Mouse (Mus musculus) MEL-GATA-1-ER (cell line): ENCODE results near the gene Rassf6.
"Not testable (repeated sequence)": the region's sequence is repeated elsewhere in the genome, so short reads cannot be mapped to it uniquely, and the experiment has no call there.

Source experiments
- DNase-seq: peaks from one replicate; pipeline ENCODE4 v3.0.0-alpha.2; 2012; ENCODE audit warnings: low read depth; ENCODE audit errors: extremely low read depth

The Rassf6 gene

DNA sequence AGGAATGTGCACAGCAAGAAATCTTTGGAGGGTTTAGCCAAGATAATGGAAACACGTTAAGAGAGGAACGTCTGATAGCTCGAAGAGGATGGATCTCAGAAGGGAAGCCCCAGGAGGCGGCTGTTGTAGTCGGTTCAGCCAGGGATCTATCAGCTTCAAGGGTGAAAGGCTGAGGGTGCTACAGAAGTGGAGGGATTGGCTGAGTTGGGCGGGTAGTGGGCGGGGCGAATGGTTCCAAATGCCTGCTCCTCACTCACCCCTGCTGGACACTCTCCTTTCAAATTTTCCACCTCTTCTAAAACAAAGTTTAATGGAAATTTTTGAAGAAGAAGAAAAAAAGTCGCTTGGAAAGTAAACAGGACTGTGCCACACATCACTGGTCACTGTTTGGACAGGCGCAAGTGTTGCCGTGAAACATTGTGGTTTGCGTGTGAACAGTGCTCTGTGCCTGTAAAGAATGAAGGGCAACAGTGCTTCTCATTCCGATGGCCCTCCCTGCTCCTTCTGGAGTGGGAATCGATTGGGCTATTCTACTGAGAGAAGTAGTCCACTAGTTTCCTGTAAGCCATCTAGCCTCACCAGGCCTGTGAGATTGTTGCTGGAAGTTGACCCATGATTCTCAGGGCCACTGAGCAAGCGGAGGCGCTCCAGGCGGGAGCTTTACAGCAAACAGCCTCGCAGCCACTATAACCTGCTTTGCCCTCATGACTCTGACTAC lies 15.6 kb downstream of the Rassf6 start:
- DNase-seq, result no peak

DNA sequence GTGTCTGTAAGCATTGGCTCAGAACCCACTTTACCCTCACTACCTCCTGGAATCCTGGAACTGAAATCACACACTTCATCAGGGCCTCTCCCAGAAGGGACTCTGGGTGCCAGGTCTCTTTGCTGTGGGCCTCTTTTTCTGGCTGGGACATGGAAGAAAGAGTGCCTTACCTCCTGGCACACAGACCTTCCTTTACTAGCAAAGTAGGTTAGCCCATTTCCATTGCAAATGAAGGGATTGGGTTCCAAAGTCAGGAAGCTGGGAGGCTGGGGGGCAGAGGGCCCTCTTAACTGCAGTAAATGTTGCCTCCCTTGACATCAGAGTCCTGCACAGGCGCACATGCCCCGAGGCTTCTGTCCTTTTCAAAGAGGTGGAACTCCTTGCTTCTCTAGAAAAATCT lies 17.2 kb downstream of the Rassf6 start:
- no peak for DNase-seq

DNA sequence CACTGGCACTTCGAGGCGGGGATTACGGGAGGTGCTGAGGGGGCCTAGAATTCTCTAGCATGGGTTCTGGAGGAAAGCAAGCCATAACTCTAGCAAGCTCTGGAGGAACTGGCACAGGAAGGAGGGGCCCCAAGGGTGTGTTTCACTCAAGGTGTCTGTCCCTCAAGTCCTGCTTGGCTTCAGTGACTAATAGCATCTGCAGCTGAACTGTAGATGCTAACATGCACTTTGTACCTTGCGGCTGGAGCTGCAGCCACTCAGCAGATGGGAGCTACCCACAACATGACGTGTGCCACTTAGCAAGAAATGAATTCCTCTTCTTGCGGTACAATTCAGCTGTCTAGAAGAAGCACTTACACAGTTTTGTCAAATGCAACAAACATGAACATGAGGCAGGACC lies 18.7 kb downstream of the Rassf6 start:
- DNase-seq, result no peak

GRCm38 (mm10) chr5:90621316-90621715 lies 19.1 kb downstream of the Rassf6 start:
- DNase-seq, result no peak

GRCm38 (mm10) chr5:90617859-90618258 lies 22.6 kb downstream of the Rassf6 start:
- no peak for DNase-seq

DNA sequence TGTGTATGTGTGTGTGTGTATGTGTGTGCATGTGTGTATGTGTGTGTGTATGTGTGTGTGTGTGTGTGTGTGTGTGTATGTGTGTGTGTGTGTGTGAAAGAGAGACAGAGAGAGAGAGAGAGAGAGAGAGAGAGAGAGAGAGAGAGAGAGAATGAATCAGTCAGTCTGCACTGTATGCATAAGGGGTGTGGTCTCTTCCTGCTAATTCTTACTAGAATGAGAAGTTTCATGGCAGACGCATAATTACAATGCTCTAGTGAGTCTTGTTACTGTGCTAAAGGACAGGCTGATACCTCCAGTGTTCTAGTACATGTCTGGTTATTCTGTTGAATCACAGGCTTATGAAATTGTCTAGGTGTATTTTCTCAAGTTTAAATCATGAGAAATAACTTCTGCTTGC lies 27.7 kb downstream of the Rassf6 start:
- DNase-seq, result not testable (repeated sequence)

DNA sequence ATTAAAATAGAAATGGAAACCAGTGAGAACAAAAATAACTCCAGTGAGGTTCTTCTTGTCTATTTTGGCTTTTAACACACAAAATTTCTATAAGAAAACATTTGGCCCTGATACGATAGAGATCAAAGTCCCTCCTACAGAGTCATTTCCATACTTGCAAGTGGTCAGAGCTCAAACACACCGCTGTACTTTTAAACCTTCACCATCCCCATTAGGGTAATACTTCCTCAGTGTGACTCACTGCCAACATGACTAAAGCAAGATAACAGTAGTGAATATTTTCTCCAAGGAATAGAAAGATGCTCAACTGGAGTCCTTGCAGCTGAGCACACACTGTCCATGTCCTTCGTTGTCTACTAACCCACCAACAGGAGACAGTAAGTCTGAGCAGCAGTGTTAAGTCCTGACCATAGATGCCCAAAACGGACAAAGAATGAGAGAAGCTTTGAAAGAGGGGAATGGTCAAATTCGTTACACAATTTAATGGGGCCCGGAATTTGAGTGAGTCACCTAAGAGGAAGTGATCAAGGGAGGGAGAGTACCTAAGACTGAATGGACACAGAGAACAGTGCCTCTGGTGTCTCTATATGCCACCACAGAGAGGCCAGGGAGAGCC lies 28.4 kb downstream of the Rassf6 start:
- no peak for DNase-seq

DNA sequence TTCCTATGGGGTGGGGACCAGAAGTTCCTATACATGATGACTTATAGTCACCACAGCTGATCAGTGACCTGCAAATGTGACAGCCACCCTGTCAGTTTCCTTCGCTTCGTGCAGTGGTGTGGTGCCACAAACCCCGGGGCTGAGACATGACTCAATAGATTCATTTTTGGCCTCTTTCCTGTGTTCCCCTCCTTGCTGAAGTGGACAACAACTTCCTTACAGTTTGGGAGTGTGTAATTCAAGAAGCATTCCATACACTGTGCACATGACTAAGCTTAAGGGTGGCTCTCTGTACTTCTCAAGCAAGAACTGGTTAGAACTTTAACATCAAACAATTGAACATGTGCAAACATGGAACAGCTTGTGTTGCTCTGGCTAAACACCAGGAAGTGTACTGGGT lies 29.1 kb downstream of the Rassf6 start:
- no peak for DNase-seq

DNA sequence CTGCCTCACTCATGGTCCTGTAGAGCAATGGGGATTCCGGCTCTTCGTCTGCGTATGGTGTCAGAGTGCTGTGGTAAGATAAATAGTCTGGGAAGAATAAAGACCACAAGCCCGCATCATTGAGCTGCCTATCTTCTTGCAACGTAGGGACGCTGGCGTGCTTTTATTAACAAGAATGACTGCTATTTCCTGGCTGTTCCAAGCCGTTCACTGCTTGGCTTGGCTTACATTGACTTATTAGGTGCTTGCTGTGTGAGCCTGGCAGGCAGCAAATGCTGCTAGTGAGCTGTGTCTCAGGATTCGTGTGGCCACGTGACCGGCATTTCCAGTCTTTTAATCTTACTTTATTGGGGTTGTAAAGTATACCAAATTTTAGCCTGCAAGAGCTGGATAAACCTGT lies 31.6 kb downstream of the Rassf6 start:
- no peak for DNase-seq

- DNase-seq, result no peak
These were observed 37.0 kb downstream of the Rassf6 start for GRCm38 (mm10) chr5:90603407-90603923.

DNA sequence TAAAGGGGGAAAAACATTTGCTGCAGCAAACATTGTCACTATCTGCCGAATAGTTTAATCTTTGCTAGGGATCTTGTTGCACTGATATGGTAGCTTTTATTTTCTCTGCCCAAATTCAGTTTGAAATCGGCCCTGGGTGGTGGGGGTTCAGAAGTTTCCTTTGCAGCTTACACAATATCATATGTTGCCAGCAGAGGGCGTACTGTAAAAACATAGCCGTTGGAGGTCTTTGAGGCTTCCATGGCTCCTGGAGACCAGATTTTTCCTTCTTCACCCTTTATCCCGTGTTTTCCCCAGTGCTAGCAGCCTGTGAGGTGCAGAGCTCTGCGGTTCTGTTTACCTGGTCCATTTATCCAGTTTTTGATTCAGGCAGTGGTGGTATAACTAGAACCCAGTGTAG lies 39.0 kb downstream of the Rassf6 start:
- DNase-seq, result no peak

- peak; percentile 80 for DNase-seq
These were observed 44.3 kb downstream of the Rassf6 start for GRCm38 (mm10) chr5:90596155-90596554.

DNA sequence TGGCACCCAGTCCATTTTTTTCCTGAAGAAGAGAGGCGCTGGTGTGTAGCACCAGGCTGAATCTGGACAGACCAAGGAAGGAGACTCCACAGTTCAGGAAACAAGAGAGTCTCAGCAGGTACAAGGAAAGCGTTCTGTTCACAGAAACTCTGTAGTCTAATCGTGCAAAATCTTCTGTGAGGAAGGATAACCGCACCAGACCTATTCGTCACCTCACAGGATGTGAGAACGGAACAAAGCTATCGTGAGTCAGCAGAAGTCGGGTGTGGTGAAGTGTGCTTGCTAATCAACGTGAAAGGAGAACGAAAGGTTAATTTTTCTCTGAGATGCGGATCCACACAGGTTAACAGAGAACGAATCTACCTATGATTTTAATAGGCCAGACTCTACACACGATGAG lies 45.5 kb downstream of the Rassf6 start:
- peak; percentile 88 for DNase-seq

- DNase-seq, result no peak
These were observed 48.5 kb downstream of the Rassf6 start for GRCm38 (mm10) chr5:90591936-90592335.

GRCm38 (mm10) chr5:90590676-90591075 lies 49.8 kb downstream of the Rassf6 start:
- no peak for DNase-seq

DNA sequence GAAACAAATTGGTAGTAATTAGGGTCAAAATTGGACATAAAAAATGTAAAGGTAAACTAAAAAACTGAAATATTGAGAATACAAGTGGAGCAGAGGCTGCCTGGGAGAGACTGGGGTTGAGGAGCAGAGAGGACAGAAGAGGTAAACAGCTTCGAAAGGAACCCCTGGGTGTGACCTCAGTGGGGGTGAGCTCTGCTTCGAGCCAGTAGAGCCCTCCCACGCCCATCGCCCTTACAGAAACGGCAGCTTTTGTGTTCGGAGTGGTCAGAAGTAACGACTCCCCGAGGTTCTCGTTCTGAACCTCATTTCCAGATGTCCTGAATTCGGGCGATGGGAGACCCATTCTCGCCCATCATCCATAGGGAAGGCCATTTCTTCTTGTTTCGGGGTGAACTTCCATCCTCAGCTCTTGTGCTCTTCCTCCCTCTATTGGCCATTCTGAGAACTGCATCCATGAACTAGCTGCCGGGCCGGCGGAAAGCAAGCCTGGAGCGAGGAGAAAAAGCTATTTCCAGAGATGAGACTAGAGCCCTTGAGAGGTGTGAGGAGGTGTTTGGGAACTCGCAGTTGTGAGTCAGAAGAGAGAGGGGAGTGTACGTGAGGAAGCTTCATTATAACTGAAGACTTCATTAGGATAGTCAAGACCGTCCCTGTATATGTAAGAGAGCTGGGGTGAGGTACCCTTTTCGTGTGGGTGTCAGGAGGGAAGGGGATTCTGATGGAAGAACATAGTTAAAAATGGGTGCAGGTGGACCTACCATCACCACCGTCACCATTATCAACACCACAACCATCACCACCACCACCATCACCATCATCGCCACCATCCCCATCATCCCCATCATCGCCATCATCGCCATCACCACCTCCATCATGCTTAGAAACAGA lies 51.5 kb downstream of the Rassf6 start:
- DNase-seq, result no peak

GRCm38 (mm10) chr5:90588104-90588503 lies 52.4 kb downstream of the Rassf6 start:
- no peak for DNase-seq

DNA sequence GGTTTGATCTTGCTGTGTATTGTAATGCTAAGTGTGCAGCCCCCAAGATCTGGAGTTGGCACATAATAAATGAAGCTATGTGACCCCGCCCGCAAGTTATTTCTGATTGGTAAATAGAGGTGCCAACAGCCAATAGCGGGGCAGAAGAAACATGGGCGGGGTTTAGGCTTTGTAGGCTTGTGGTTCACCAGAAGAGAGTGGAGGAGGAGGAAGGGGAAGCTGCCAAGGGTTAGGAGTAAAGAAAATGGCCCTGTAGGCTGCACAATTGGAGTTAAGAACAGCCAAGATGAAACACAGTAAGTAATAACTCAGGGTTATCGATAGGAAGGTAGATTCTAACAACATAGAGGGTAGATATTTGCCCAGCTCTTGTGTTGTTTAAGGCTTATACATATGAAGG lies 53.9 kb downstream of the Rassf6 start:
- no peak for DNase-seq

GRCm38 (mm10) chr5:90584799-90585198 lies 55.7 kb downstream of the Rassf6 start:
- no peak for DNase-seq

DNA sequence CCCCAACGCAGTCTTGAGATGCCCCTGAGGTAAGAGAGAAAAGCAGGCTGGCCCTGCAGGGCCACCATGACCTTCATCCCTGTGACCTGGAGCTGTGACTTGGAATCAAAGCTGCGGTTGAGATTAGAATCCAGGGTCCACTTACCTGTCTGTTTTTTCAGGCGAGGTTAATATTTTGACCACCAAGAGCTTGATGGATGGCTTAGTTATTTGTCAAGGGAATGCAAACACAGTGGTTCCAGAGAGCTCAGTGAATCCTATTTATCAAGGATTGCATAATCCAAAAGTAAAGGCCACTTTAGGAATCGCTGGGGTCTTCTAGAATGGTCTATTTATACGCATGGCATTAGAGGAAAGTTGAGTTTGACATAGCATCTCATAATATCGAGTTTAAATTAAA lies 58.3 kb downstream of the Rassf6 start:
- DNase-seq, result no peak

DNA sequence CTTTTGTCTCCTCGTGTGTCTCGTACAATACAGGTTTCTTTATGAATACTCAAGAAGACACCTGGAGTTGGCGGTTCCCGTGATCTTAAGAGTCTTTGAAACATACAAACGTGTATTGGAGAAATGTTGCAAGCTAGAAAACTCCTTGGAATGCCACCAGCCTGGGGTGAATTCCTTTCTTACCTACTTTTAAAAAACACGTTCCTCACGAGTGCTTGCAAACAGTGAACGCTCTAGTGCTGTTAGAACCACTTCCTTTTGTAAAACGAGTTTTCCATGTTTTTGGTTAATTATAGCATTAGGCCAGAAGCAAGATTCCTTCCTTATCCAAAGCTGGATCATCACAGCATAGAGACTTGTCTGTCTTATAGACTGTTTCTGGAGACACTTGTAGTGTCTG lies 60.9 kb downstream of the Rassf6 start:
- DNase-seq, result no peak

DNA sequence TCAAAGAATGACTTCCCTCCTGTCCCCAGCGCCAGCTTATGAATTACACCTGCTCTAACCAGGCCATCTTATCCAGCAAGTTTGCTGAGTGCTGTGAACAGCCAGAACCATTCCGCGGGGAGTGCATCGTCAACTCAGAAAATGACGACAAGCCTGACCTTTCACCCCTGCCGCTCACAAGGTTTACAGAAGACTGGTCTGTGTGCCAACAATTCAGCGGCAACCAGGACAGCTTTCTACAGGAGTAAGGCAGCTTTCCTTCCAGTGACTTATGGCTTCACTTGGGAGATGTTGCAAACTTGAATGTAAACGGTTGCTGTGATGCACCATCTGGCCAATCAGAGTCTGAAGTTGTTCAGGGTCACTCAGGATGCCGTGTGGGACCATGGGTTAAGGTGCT lies 62.7 kb downstream of the Rassf6 start:
- no peak for DNase-seq
